Mouse (Mus musculus): ENCODE data around the gene Gdf2. TPM values are rescaled to one million over a fixed set of nuclear protein-coding genes. Genes with fewer than 3 reads are reported as not detected.

Gene Gdf2
- polyA plus RNA-seq, 1 experiment from 2014 or later = not detected

DNA sequence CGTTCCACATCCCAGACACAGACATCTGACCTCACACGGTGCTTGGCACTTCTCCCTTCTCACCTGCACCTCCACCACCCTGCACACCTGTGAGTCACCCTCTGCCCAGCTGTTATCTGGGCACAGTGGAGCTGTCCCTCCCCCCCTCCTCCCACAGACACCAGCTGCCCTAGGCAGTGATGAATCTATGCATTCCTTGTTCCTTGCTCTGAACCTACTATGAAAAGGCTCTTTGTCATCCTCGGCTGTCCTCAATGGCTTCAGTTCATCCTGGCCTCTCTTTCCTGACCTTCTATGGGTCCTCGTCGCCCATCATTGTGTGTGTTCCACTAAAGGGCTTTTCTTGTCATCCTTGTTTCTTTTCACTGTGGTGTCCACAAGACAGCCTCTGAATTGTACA lies 33.9 kb downstream of the Gdf2 start:
- Histone ChIP-seq H3K9me3 (ENCODE audit: control insufficient read depth, low read length) (no peaks in the 10 kb centered on the region), H3K4me3 (ENCODE audit: low read depth, low read length) (no peak overlapping the region), H3K27ac (replicated peaks; ENCODE audit: low read depth, low read length) (no peak overlapping the region), H3K4me2 (ENCODE audit: low read depth, low read length) (no peak overlapping the region), H3K36me3 (ENCODE audit: control insufficient read depth, insufficient read depth, low read length) (no peaks in the 10 kb centered on the region), H3K27me3 (replicated peaks; ENCODE audit: control insufficient read depth, insufficient read depth, low read length) (peaks cover 9% of the 10 kb centered on the region; the same call in 1 of the 2 replicates), H3K4me1 (ENCODE audit: control insufficient read depth, insufficient read depth, low read length) (peaks cover 10% of the 10 kb centered on the region; the same call in 1 of the 2 replicates), H3K9ac (ENCODE audit: low read depth, low read length) (no peak overlapping the region)
- DNase-seq (ENCODE audit: low spot score) (no peak), ATAC-seq (ENCODE audit: low read depth) (no peak)
- 38% methylated on average over 5 of the region's 5 CpGs for WGBS

DNA sequence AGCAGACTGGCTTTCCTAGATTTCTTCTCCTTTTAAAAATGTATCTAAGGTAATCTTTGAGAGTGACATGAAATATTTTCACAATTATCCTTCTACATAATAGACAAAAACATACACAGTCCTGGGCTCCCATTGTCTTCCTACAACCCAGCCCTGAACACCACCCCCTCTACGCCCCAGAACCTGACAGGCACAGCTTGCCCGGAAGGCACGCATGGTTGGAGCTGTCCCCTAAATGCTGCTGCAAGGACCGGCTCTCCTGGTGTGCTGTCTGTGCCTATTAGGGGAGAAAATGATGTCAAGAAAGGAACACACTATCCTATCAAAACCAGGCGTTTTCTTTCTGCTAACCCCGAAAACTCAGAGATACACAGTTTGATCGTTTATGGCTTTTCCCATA lies 36.9 kb downstream of the Gdf2 start:
- 0 out of 2 replicates have a peak overlapping the region, but pooled peaks have one; percentile 43 for H3K4me3 ChIP-seq (ENCODE audit: low read depth, low read length)
- WGBS = 12% methylated on average over 7 of the region's 7 CpGs
- no peaks in the 10 kb centered on the region for H3K36me3 ChIP-seq (ENCODE audit: control insufficient read depth, insufficient read depth, low read length)
- H3K27ac ChIP-seq (replicated peaks; ENCODE audit: low read depth, low read length) = no peak overlapping the region
- DNase-seq (ENCODE audit: low spot score) = peak; percentile 25
- peaks cover 9% of the 10 kb centered on the region; the same call in 1 of the 2 replicates for H3K27me3 ChIP-seq (replicated peaks; ENCODE audit: control insufficient read depth, insufficient read depth, low read length)
- H3K4me2 ChIP-seq (ENCODE audit: low read depth, low read length) = peak overlapping the region; percentile 72
- no peak for ATAC-seq (ENCODE audit: low read depth)
- H3K4me1 ChIP-seq (ENCODE audit: control insufficient read depth, insufficient read depth, low read length) = peaks cover 10% of the 10 kb centered on the region; the same call in 1 of the 2 replicates
- H3K9me3 ChIP-seq (ENCODE audit: control insufficient read depth, low read length) = no peaks in the 10 kb centered on the region
- no peak overlapping the region for H3K9ac ChIP-seq (ENCODE audit: low read depth, low read length)

DNA sequence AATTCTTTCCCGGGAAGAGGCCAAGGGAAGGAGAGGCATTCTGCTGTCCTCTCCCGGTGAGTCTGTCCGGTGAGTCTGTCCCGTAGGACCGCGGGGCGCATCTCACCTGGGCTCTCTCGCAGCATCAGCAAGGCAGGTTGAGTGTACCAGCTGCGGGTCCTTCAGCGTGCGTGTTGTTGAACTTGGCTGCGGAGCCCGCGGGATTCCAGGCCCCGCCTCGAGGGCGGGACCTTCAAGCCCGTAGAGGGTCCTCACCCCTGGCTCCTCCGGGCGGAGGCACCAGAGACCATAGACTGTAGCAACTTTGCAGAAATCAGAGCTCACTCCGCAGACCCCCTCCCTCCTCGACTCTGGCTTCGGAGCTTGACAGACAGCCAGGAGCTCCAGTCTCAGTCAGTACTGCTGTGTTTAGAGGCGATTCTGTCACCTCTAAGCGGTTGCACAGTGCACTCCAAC lies 37.8 kb downstream of the Gdf2 start, which contains the start of gene Zfp488:
Gene Zfp488, minus strand, starts transcription at position 161 of the 456 bp plus-strand sequence.
- Histone ChIP-seq H3K4me2 (ENCODE audit: low read depth, low read length) (peak within 1 kb of the TSS; percentile 72), H3K36me3 (ENCODE audit: control insufficient read depth, insufficient read depth, low read length) (no peaks in the 10 kb centered on the region), H3K9ac (ENCODE audit: low read depth, low read length) (peak within 1 kb of the TSS; percentile 56), H3K4me1 (ENCODE audit: control insufficient read depth, insufficient read depth, low read length) (peaks cover 10% of the 10 kb centered on the region; the same call in 1 of the 2 replicates), H3K9me3 (ENCODE audit: control insufficient read depth, low read length) (no peaks in the 10 kb centered on the region), H3K27ac (replicated peaks; ENCODE audit: low read depth, low read length) (no peak within 1 kb of the TSS), H3K4me3 (ENCODE audit: low read depth, low read length) (peak within 1 kb of the TSS; percentile 43), H3K27me3 (replicated peaks; ENCODE audit: control insufficient read depth, insufficient read depth, low read length) (peaks cover 9% of the 10 kb centered on the region; the same call in 1 of the 2 replicates)
- WGBS = under 1% methylated on average over 22 of the region's 25 CpGs
- DNase-seq (ENCODE audit: low spot score) = peak; percentile 78
- peak; percentile 79; the same call in 1 of the 2 replicates for ATAC-seq (ENCODE audit: low read depth)

DNA sequence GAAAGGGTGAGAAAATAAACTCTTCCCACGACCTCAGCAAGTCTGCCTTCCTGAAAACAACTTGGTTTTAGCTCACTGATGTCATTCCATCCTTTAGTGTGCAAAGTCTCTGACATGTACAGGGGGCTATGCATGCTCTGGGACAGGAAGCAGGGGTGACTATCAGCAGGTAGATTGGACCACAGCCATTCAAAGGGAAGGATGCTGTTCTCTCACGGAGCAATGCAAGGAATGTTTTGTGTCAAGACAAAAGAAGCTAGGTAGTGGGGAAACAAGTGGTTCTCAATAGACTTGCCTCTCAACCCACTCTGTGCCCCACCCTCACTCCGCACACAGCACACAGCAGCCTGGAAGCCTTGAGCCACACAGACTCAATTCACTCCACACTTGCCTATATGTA lies 48.4 kb downstream of the Gdf2 start:
- Histone ChIP-seq H3K4me3 (ENCODE audit: low read depth, low read length) (no peak overlapping the region), H3K4me2 (ENCODE audit: low read depth, low read length) (no peak overlapping the region), H3K9ac (ENCODE audit: low read depth, low read length) (no peak overlapping the region), H3K4me1 (ENCODE audit: control insufficient read depth, insufficient read depth, low read length) (no peaks in the 10 kb centered on the region), H3K9me3 (ENCODE audit: control insufficient read depth, low read length) (no peaks in the 10 kb centered on the region), H3K27me3 (replicated peaks; ENCODE audit: control insufficient read depth, insufficient read depth, low read length) (no peaks in the 10 kb centered on the region), H3K27ac (replicated peaks; ENCODE audit: low read depth, low read length) (no peak overlapping the region), H3K36me3 (ENCODE audit: control insufficient read depth, insufficient read depth, low read length) (no peaks in the 10 kb centered on the region)
- ATAC-seq (ENCODE audit: low read depth) (no peak), DNase-seq (ENCODE audit: low spot score) (no peak)
- WGBS = 56% methylated on average over 3 of the region's 3 CpGs

DNA sequence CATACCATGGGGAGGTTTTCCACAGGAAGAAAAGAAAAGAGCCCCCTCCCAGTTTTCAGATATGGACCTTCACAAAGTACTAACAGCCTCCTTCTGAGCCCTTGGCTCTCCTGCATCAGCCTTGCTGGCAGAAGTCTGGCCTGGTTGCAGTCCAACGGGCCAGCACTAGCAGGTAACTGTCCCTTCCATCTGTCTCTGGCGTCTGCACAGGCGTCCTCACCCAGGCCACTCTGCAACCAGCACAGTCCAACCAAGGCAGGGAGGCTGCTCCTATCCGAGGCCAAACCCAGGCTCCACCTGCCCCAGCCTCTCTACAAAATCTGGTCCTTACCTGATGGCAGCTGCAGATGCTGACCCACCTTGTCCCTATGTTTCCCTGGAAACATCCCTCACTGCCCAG lies 51.1 kb downstream of the Gdf2 start:
- H3K4me3 ChIP-seq (ENCODE audit: low read depth, low read length) = no peak overlapping the region
- ATAC-seq (ENCODE audit: low read depth) = no peak
- no peaks in the 10 kb centered on the region for H3K9me3 ChIP-seq (ENCODE audit: control insufficient read depth, low read length)
- no peak overlapping the region for H3K4me2 ChIP-seq (ENCODE audit: low read depth, low read length)
- H3K27ac ChIP-seq (replicated peaks; ENCODE audit: low read depth, low read length) = no peak overlapping the region
- H3K36me3 ChIP-seq (ENCODE audit: control insufficient read depth, insufficient read depth, low read length) = no peaks in the 10 kb centered on the region
- DNase-seq (ENCODE audit: low spot score) = no peak
- 84% methylated on average over 4 of the region's 4 CpGs for WGBS
- no peaks in the 10 kb centered on the region for H3K4me1 ChIP-seq (ENCODE audit: control insufficient read depth, insufficient read depth, low read length)
- no peaks in the 10 kb centered on the region for H3K27me3 ChIP-seq (replicated peaks; ENCODE audit: control insufficient read depth, insufficient read depth, low read length)
- no peak overlapping the region for H3K9ac ChIP-seq (ENCODE audit: low read depth, low read length)

DNA sequence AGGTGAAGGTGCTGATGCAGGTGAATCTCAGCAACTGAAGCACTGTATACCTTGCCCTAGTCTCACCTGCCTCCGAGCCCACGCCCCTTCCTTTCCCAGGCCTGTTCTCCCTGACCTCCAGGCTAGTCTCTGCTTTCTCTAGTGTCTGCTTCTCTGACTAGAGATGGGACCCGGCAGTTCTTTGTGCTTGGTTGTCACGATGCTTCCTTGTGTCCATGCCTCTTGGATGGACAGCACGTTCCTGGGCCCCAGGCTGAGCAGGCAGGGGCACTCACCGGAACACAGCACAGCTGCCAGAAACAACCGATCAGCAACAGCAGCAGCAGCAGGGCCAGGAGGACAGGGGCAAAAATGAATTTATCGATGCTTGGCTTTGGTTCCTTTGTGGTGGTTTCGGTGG lies 52.2 kb downstream of the Gdf2 start:
- Histone ChIP-seq H3K27ac (replicated peaks; ENCODE audit: low read depth, low read length) (no peak overlapping the region), H3K9ac (ENCODE audit: low read depth, low read length) (no peak overlapping the region), H3K36me3 (ENCODE audit: control insufficient read depth, insufficient read depth, low read length) (no peaks in the 10 kb centered on the region), H3K27me3 (replicated peaks; ENCODE audit: control insufficient read depth, insufficient read depth, low read length) (no peaks in the 10 kb centered on the region), H3K4me2 (ENCODE audit: low read depth, low read length) (no peak overlapping the region), H3K9me3 (ENCODE audit: control insufficient read depth, low read length) (no peaks in the 10 kb centered on the region), H3K4me1 (ENCODE audit: control insufficient read depth, insufficient read depth, low read length) (no peaks in the 10 kb centered on the region), H3K4me3 (ENCODE audit: low read depth, low read length) (no peak overlapping the region)
- 83% methylated on average over 9 of the region's 9 CpGs for WGBS
- ATAC-seq (ENCODE audit: low read depth) = no peak
- DNase-seq (ENCODE audit: low spot score) = no peak

DNA sequence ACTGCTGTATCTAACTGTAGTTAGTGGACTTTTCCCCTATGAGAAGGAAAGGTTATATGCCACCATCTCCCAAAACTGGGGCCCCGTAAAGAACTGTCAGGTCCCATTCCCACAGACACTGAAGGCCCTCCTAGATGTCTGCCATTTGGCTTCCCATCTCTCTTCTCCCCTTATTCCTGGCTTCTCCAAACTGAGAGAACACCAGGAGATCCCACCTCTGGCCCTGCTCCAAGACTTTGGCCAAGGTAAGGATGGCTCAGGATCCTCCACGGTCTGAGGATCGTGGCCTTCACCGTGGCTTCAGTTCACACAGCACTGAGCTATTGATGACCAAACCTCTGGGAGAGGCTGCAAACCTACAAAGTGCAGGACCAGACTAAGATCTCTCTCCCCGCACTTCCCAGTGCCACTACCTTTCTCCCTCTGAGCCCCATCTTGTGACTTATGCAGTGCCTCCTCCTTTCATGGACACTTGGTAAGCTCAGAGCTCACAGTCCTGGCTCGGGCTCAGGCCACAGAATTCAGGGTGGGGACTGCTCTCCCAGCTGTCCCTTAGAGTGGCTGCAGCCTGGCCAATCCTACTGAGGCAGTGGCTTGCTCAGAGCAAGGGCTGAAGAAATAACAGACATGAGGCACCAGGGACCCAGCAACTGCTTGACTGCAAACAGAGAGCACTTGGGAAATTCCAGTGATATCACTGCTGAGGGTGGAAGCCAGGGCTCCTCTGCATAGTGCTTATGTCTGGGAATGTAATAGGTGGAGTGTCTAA lies 52.9 kb downstream of the Gdf2 start:
- 90% methylated on average over 6 of the region's 6 CpGs for WGBS
- DNase-seq (ENCODE audit: low spot score) = no peak

More for the DNA sequence above, 52.9 kb downstream of the Gdf2 start:
- Histone ChIP-seq H3K9me3 (ENCODE audit: control insufficient read depth, low read length) (no peaks in the 10 kb centered on the region), H3K27ac (replicated peaks; ENCODE audit: low read depth, low read length) (no peak overlapping the region), H3K36me3 (ENCODE audit: control insufficient read depth, insufficient read depth, low read length) (no peaks in the 10 kb centered on the region), H3K9ac (ENCODE audit: low read depth, low read length) (no peak overlapping the region), H3K27me3 (replicated peaks; ENCODE audit: control insufficient read depth, insufficient read depth, low read length) (no peaks in the 10 kb centered on the region), H3K4me3 (ENCODE audit: low read depth, low read length) (no peak overlapping the region), H3K4me1 (ENCODE audit: control insufficient read depth, insufficient read depth, low read length) (no peaks in the 10 kb centered on the region), H3K4me2 (ENCODE audit: low read depth, low read length) (no peak overlapping the region)
- ATAC-seq (ENCODE audit: low read depth) = 0 out of 2 replicates have a peak, but pooled peaks have one; percentile 18
